Mouse (Mus musculus) embryonic facial prominence, embryonic 12.5 days (tissue): ENCODE data around the gene 2810021J22Rik. TPM values are rescaled to one million over a fixed set of nuclear protein-coding genes. Genes with fewer than 3 reads are reported as not detected.
A peak's percentile ranks its signal among the peaks of the same experiment; 100 is the strongest.

ENCODE experiments used
- ATAC-seq: fragments of 200-750 bp; cut with Nextera tagmentation; 2 replicates; pipeline ENCODE4 v1.8.0; 2017; ENCODE audit not compliant: insufficient number of reproducible peaks, insufficient read depth, low FRiP score, low TSS enrichment
- H3K27ac ChIP-seq: fragments of 300-500 bp; sonication (generic); 2 replicates; pipeline ENCODE4 v1.5.1; 2016; ENCODE audit warnings: mild to moderate bottlenecking
- H3K27me3 ChIP-seq: fragments of 300-500 bp; sonication (generic); 2 replicates; pipeline ENCODE4 v1.6.1; 2016; ENCODE audit warnings: mild to moderate bottlenecking, moderate library complexity
- H3K36me3 ChIP-seq: fragments of 300-500 bp; sonication (generic); 2 replicates; pipeline ENCODE4 v1.6.1; 2016; ENCODE audit warnings: mild to moderate bottlenecking
- H3K4me1 ChIP-seq: fragments of 300-500 bp; sonication (generic); 2 replicates; pipeline ENCODE4 v1.6.1; 2016
- H3K4me2 ChIP-seq: fragments of 300-500 bp; sonication (generic); replicated peaks from 2 replicates; pipeline ENCODE4 v1.6.1; 2016; ENCODE audit warnings: mild to moderate bottlenecking, moderate library complexity
- H3K4me3 ChIP-seq: fragments of 300-500 bp; sonication (generic); 2 replicates; pipeline ENCODE4 v1.5.1; 2016; ENCODE audit warnings: mild to moderate bottlenecking
- H3K9ac ChIP-seq: fragments of 300-500 bp; sonication (generic); 2 replicates; pipeline ENCODE4 v1.6.1; 2016; ENCODE audit warnings: mild to moderate bottlenecking, moderate library complexity
- H3K9me3 ChIP-seq: fragments of 300-500 bp; sonication (generic); 2 replicates; pipeline ENCODE4 v1.6.1; 2016; ENCODE audit warnings: mild to moderate bottlenecking, moderate library complexity
- WGBS: fragments of 180-500 bp; shearing (Covaris S2); methylation state at CpG from one replicate; pipeline ENCODE4 v1.1.7; 2016; 5-methylcytosine and 5-hydroxymethylcytosine counted together
- polyA plus RNA-seq: library from polyadenylated mRNA; unstranded; fragments of >200 nt; fragmentation: Nextera tagmentation; extraction: Ambion mirVana; gene quantifications from 2 replicates; pipeline ENCODE4 v1.2.1, GENCODE M21; 2016

The 2810021J22Rik gene
- polyA plus RNA-seq, 1 experiment from 2014 or later, result 10.1 TPM

GRCm38 (mm10) chr11:58917745-58918366 lies 50.8 kb downstream of the 2810021J22Rik start, which contains the start of gene Btnl10:
TSS of gene Btnl10 (plus strand) at chr11:58917908.
- WGBS, result 75% methylated on average over 12 of the region's 12 CpGs
- no peaks in the 10 kb centered on the region for H3K4me1 ChIP-seq
- no peak within 1 kb of the TSS for H3K4me3 ChIP-seq
- no peak for ATAC-seq
- no peaks in the 10 kb centered on the region for H3K36me3 ChIP-seq
- H3K9ac ChIP-seq, result no peak within 1 kb of the TSS
- no peak within 1 kb of the TSS for H3K4me2 ChIP-seq
- H3K27ac ChIP-seq, result no peak within 1 kb of the TSS
- no peaks in the 10 kb centered on the region for H3K27me3 ChIP-seq
- H3K9me3 ChIP-seq, result no peaks in the 10 kb centered on the region

DNA sequence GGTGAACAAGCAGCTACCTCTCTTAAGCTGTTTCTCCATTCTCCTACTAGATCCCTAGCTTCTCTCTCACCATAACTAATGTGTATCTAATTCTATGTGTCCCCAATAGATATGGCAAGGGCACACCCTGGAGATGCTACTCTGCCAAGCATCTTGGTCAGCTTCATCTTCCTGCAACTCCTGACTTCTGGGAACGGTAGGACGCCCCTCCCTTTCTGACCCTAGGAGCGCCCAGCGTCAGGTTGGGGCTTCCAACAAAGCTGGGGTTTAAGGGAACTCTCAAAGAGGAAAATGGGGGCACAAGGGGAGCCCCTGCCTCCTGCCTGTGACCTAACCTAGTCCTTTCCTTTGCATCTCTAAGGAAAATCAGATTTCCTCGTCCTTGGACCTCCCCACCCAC lies 51.7 kb downstream of the 2810021J22Rik start:
- ATAC-seq, result no peak
- Histone ChIP-seq H3K9me3 (no peaks in the 10 kb centered on the region), H3K27me3 (no peaks in the 10 kb centered on the region), H3K4me2 (no peak overlapping the region), H3K9ac (no peak overlapping the region), H3K27ac (no peak overlapping the region), H3K36me3 (no peaks in the 10 kb centered on the region), H3K4me1 (no peaks in the 10 kb centered on the region), H3K4me3 (no peak overlapping the region)
- WGBS, result 71% methylated on average over 5 of the region's 5 CpGs

GRCm38 (mm10) chr11:58922420-58922819 lies 55.4 kb downstream of the 2810021J22Rik start:
- Histone ChIP-seq H3K4me1 (no peaks in the 10 kb centered on the region), H3K4me3 (no peak overlapping the region), H3K4me2 (no peak overlapping the region), H3K9ac (no peak overlapping the region), H3K36me3 (no peaks in the 10 kb centered on the region), H3K9me3 (no peaks in the 10 kb centered on the region), H3K27ac (no peak overlapping the region), H3K27me3 (no peaks in the 10 kb centered on the region)
- ATAC-seq, result no peak
- 83% methylated on average over 9 of the region's 9 CpGs for WGBS

DNA sequence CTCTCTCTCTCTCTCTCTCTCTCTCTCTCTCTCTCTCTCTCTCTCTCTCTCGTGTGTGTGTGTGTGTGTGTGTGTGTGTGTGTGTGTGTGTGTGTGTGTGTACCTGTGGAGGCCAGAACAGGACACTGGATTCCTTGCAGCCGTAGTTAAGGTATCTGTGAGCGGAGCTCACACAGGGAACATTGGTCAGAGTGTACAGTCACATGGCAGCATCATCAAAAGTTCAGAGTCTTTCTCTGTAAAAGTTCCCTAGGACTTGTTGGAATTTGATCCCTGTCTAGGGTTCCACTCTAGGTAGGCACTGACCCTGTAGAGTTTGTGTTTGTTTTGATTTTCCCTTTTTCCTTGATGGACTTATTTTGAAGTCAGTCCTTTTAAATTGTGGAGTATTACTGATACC lies 59.6 kb downstream of the 2810021J22Rik start:
- no peak for ATAC-seq
- Histone ChIP-seq H3K36me3 (peaks cover 9% of the 10 kb centered on the region), H3K9me3 (no peaks in the 10 kb centered on the region), H3K27me3 (no peaks in the 10 kb centered on the region), H3K4me1 (0 out of 2 replicates have a peak, but pooled peaks cover 5% of the 10 kb centered on the region), H3K4me3 (no peak overlapping the region), H3K27ac (no peak overlapping the region), H3K9ac (no peak overlapping the region), H3K4me2 (no peak overlapping the region)
- 57% methylated on average over 2 of the region's 3 CpGs for WGBS

DNA sequence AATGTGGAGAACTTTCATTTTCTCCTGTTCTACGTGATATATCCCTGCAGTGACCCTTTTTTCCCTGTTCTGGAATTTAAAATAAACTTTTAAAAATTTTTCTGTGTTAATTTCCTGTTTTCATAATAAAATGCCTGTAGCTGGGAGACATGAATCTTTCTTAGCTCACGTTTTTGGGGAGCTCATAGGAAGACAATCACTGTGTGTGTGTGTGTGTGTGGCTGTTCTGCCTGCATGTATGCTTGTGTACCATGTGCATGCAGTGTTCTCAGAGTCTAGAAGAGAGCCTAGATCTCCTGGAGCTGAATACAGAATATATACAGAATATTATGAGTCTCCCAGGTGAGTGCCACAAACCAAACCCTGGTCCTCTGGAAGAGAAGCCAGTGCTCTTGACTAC lies 60.0 kb downstream of the 2810021J22Rik start:
- H3K27ac ChIP-seq, result no peak overlapping the region
- no peak overlapping the region for H3K9ac ChIP-seq
- H3K9me3 ChIP-seq, result no peaks in the 10 kb centered on the region
- no peak overlapping the region for H3K4me3 ChIP-seq
- no peak overlapping the region for H3K4me2 ChIP-seq
- no peak for ATAC-seq
- WGBS, result 59% methylated on average over 2 of the region's 2 CpGs
- H3K36me3 ChIP-seq, result peaks cover 13% of the 10 kb centered on the region
- H3K4me1 ChIP-seq, result 0 out of 2 replicates have a peak, but pooled peaks cover 5% of the 10 kb centered on the region
- H3K27me3 ChIP-seq, result no peaks in the 10 kb centered on the region

DNA sequence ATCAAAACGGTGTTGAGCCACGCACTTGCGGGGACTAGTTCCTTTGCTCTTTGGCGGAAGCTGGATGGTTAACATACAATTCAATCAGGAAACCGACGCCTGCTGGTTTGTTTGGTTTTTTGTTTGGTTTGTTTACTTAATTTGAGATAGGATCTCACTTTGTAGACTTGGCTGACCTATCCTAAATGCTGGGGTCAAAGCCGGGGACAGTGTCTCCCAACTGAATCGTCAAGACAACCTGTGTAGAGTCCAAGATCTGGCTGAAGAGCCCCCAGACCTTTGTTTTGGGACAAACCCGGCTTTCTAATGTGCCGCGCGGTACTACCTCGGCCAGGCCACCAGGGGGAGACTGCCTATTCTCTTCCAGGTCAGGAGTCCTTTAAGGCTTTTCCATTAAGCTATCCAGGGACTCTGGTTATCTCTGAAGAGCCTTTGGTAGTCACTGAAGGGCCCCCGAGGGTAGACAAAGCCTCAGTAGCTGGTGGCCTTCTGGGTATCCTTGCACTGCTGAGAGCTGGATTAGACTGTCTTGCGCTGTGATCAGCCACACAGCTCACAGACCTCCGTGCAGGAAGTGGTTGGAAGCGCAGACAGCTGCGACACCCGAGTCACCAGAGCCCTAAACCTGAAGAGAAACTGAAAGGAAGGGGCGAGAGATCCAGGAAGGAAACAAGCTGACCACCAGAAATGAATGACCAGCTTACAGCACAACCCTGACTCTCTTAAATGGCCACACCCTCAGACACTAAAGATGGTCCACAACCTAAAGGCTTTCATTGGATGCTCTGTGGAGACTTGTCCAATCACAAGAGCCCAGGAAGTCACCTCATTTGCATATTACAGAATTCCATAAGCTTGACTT lies 61.0 kb downstream of the 2810021J22Rik start:
- H3K27ac ChIP-seq, result 0 out of 2 replicates have a peak overlapping the region, but pooled peaks have one; percentile 17
- no peak overlapping the region for H3K9ac ChIP-seq
- H3K36me3 ChIP-seq, result peaks cover 22% of the 10 kb centered on the region
- peak overlapping the region; percentile 30 for H3K4me2 ChIP-seq
- 33% methylated on average over 20 of the region's 20 CpGs for WGBS
- H3K9me3 ChIP-seq, result no peaks in the 10 kb centered on the region
- ATAC-seq, result no peak
- no peaks in the 10 kb centered on the region for H3K27me3 ChIP-seq
- 0 out of 2 replicates have a peak, but pooled peaks cover 5% of the 10 kb centered on the region for H3K4me1 ChIP-seq
- no peak overlapping the region for H3K4me3 ChIP-seq

DNA sequence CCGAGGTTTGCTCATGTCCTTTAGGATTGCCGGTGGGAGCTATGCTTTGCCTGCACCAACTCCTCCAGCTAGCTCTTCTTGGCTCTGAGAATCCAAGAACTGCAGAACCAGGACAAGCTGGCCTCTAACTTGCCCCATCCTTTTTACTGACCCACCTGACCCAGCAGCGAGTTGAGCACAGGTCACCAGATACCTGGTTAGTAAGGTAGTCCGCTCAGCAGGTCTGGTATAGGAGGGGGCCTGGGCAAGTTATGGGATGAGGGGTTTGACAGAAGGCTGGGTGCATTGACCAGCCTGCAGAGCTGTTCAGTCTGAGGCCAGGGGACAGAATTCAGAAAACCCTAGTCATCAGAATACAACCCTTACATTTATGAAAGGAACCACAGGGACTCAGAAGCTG lies 62.0 kb downstream of the 2810021J22Rik start:
- Histone ChIP-seq H3K27ac (no peak overlapping the region), H3K4me3 (no peak overlapping the region), H3K9ac (no peak overlapping the region), H3K4me1 (0 out of 2 replicates have a peak, but pooled peaks cover 5% of the 10 kb centered on the region), H3K4me2 (no peak overlapping the region), H3K36me3 (peaks cover 33% of the 10 kb centered on the region), H3K27me3 (no peaks in the 10 kb centered on the region), H3K9me3 (no peaks in the 10 kb centered on the region)
- WGBS, result 86% methylated on average over 4 of the region's 4 CpGs
- no peak for ATAC-seq

- H3K9me3 ChIP-seq, result no peaks in the 10 kb centered on the region
- no peak overlapping the region for H3K4me3 ChIP-seq
- H3K9ac ChIP-seq, result no peak overlapping the region
- WGBS, result 55% methylated on average over 3 of the region's 3 CpGs
- H3K36me3 ChIP-seq, result peaks cover 39% of the 10 kb centered on the region
- no peaks in the 10 kb centered on the region for H3K27me3 ChIP-seq
- H3K4me2 ChIP-seq, result no peak overlapping the region
- ATAC-seq, result no peak
- no peak overlapping the region for H3K27ac ChIP-seq
- H3K4me1 ChIP-seq, result 0 out of 2 replicates have a peak, but pooled peaks cover 5% of the 10 kb centered on the region
Measured at GRCm38 (mm10) chr11:58929641-58930040, 62.6 kb downstream of the 2810021J22Rik start.

GRCm38 (mm10) chr11:58930254-58930653 lies 63.2 kb downstream of the 2810021J22Rik start:
- Histone ChIP-seq H3K4me3 (no peak overlapping the region), H3K27me3 (no peaks in the 10 kb centered on the region), H3K4me1 (0 out of 2 replicates have a peak, but pooled peaks cover 5% of the 10 kb centered on the region), H3K4me2 (no peak overlapping the region), H3K27ac (no peak overlapping the region), H3K9me3 (no peaks in the 10 kb centered on the region), H3K36me3 (peaks cover 42% of the 10 kb centered on the region), H3K9ac (no peak overlapping the region)
- no peak for ATAC-seq
- WGBS, result 89% methylated on average over 3 of the region's 3 CpGs

- Histone ChIP-seq H3K4me3 (no peak overlapping the region), H3K36me3 (peaks cover 54% of the 10 kb centered on the region), H3K9me3 (no peaks in the 10 kb centered on the region), H3K4me1 (peaks cover 6% of the 10 kb centered on the region; the same call in 1 of the 2 replicates), H3K4me2 (no peak overlapping the region), H3K9ac (no peak overlapping the region), H3K27ac (no peak overlapping the region), H3K27me3 (no peaks in the 10 kb centered on the region)
- 87% methylated on average over 4 of the region's 4 CpGs for WGBS
- no peak for ATAC-seq
Measured at GRCm38 (mm10) chr11:58931576-58931975, 64.6 kb downstream of the 2810021J22Rik start.
